Comparison of ENCODE assay signal across 13 mouse cellular contexts in the genomic region with DNA sequence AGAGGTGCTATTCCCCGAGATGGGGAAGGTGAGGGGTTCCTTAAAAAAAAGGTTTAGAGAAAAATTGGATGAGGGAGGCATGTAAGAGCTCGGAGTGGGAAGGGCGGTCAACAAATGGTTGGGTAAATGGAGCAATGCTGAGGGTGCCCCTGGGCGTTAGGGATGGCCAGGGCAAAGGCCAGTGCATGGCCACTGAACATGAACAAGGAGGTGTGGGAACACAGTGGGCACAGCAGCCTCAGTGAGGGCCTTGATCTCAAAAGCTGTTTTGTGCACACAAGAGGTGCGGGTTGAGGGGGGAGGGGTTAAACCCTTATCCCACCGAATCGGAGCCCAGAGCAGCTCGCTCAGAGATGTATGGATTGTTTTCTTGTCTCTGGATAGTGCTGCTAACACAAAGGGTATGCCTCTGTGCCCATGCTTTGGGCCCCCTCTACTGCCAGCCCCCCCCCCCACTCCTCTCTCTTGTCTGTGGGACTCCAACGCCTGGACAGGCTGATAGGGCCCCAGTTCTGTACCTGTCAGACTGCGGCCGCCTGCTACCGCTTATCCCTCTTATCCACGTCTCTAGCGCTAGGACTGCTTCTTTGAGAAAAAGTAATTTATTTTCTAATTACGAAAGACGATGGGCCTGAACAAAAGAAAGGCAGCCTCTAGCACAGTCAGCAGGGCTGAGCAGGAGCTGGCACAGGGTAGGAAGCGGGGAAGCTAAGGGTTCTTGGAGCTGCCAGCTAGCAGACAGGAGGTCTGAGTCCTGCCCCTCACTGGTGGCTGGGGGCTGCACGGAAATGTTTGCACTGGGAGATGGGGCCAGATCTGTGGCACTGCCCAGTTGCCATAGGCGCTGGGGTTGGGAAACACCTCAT.
DNase-seq lines count a peak whose midpoint lies in the region; ATAC-seq lines count a peak whose summit lies in the region.
"Had no signal": no experiment of that assay in that cellular context is flagged by ENCODE, and none has a peak within 500 bp of the region (broad histone marks: within the 10 kb centered on the region; RNA-seq: fewer than 3 reads in every experiment).

No protein-coding gene starts in this region.

- H3K4me2 ChIP-seq in forebrain, embryonic 14.5 days (ENCODE audit: low read length), result 0 out of 2 replicates have a peak overlapping the region, but pooled peaks have one; percentile 9
- H3K4me2 ChIP-seq in hindbrain, embryonic 15.5 days, result no peak overlapping the region
- no peak overlapping the region for H3K4me2 ChIP-seq in midbrain, embryonic 16.5 days (ENCODE audit: low read length)
- H3K4me2 ChIP-seq: heart, embryonic 13.5 days had no signal

- no peak overlapping the region for H3K4me3 ChIP-seq in embryonic facial prominence, embryonic 10.5 days
- no peak overlapping the region for H3K4me3 ChIP-seq in forebrain, embryonic 14.5 days (ENCODE audit: low read depth, low read length)
- no peak overlapping the region for H3K4me3 ChIP-seq in hindbrain, embryonic 15.5 days
- no peak overlapping the region for H3K4me3 ChIP-seq in midbrain, embryonic 16.5 days (ENCODE audit: low read depth, low read length)
- H3K4me3 ChIP-seq: heart, embryonic 13.5 days had no signal

- H3K9me3 ChIP-seq in embryonic facial prominence, embryonic 10.5 days, result no peaks in the 10 kb centered on the region
- no peaks in the 10 kb centered on the region for H3K9me3 ChIP-seq in forebrain, embryonic 14.5 days (replicated peaks; ENCODE audit: control insufficient read depth, low read length)
- H3K9me3 ChIP-seq in hindbrain, embryonic 15.5 days, result no peaks in the 10 kb centered on the region
- no peaks in the 10 kb centered on the region for H3K9me3 ChIP-seq in midbrain, embryonic 16.5 days (replicated peaks; ENCODE audit: control insufficient read depth, low read length, poor library complexity, severe bottlenecking)
- H3K9me3 ChIP-seq: heart, embryonic 13.5 days had no signal

- 58% methylated on average over 19 of the region's 19 CpGs for WGBS in embryonic facial prominence, embryonic 10.5 days
- whole genome bisulfite sequencing in forebrain, embryonic 14.5 days, result 17% methylated on average over 19 of the region's 19 CpGs
- 30% methylated on average over 19 of the region's 19 CpGs for WGBS in hindbrain, embryonic 15.5 days
- 29% methylated on average over 19 of the region's 19 CpGs for WGBS in midbrain, embryonic 16.5 days

- peak overlapping the region; percentile 19; the same call in 1 of the 2 replicates for H3K27ac ChIP-seq in embryonic facial prominence, embryonic 10.5 days (replicated peaks)
- 0 out of 2 replicates have a peak overlapping the region, but pooled peaks have one; percentile 28 for H3K27ac ChIP-seq in forebrain, embryonic 14.5 days (ENCODE audit: low read depth, low read length)
- H3K27ac ChIP-seq in hindbrain, embryonic 15.5 days (replicated peaks), result peak overlapping the region; percentile 37
- peak overlapping the region; percentile 33 for H3K27ac ChIP-seq in midbrain, embryonic 16.5 days (ENCODE audit: low read length)
- H3K27ac ChIP-seq: heart, embryonic 13.5 days had no signal

- peak overlapping the region; percentile 22 for H3K9ac ChIP-seq in forebrain, embryonic 14.5 days (ENCODE audit: low read length)
- no peak overlapping the region for H3K9ac ChIP-seq in hindbrain, embryonic 15.5 days
- 0 out of 2 replicates have a peak overlapping the region, but pooled peaks have one; percentile 3 for H3K9ac ChIP-seq in midbrain, embryonic 16.5 days (ENCODE audit: low read depth, low read length)
- H3K9ac ChIP-seq: heart, embryonic 13.5 days; liver, postnatal 0 days had no signal

- H3K4me1 ChIP-seq in embryonic facial prominence, embryonic 10.5 days, result peaks cover 41% of the 10 kb centered on the region
- H3K4me1 ChIP-seq in forebrain, embryonic 14.5 days (ENCODE audit: control insufficient read depth, insufficient read depth, low read length), result peaks cover 9% of the 10 kb centered on the region
- H3K4me1 ChIP-seq in hindbrain, embryonic 15.5 days (replicated peaks), result peaks cover 18% of the 10 kb centered on the region
- H3K4me1 ChIP-seq in midbrain, embryonic 16.5 days (ENCODE audit: control insufficient read depth, insufficient read depth, low read length), result peaks cover 19% of the 10 kb centered on the region

- no peaks in the 10 kb centered on the region for H3K36me3 ChIP-seq in embryonic facial prominence, embryonic 10.5 days (replicated peaks)
- no peaks in the 10 kb centered on the region for H3K36me3 ChIP-seq in forebrain, embryonic 14.5 days (ENCODE audit: control insufficient read depth, insufficient read depth, low read length)
- H3K36me3 ChIP-seq in hindbrain, embryonic 15.5 days, result no peaks in the 10 kb centered on the region
- H3K36me3 ChIP-seq in midbrain, embryonic 16.5 days (ENCODE audit: control insufficient read depth, insufficient read depth, low read length), result no peaks in the 10 kb centered on the region
- H3K36me3 ChIP-seq: heart, embryonic 13.5 days had no signal

- peak; percentile 51 for ATAC-seq in forebrain, embryonic 14.5 days
- ATAC-seq in hindbrain, embryonic 15.5 days (ENCODE audit: low FRiP score, low read depth), result peak; percentile 59
- ATAC-seq in midbrain, embryonic 16.5 days, result peak; percentile 60
- ATAC-seq in megakaryocyte-erythroid progenitor cell, adult 5-6 weeks (replicated peaks; ENCODE audit: low FRiP score, low TSS enrichment, poor library complexity, severe bottlenecking), result no peak
- no peak for ATAC-seq in megakaryocyte progenitor cell, adult 5-6 weeks (replicated peaks; ENCODE audit: poor library complexity)
- ATAC-seq: liver, postnatal 0 days had no signal

- no peak for DNase-seq in embryonic facial prominence, embryonic 10.5 days (ENCODE audit: low spot score)
- DNase-seq in forebrain, embryonic 14.5 days (ENCODE audit: low spot score), result peak; percentile 60
- DNase-seq in kidney, postnatal 4 days, result no peak
- no peak for DNase-seq in embryo, embryonic 9.5 days (ENCODE audit: extremely low spot score)
- DNase-seq: cerebellum, adult 11-12 months; liver, postnatal 0 days; lung, postnatal 36 days; thymus, adult 18-20 months had no signal

- 0 out of 2 replicates have a peak, but pooled peaks cover 4% of the 10 kb centered on the region for H3K27me3 ChIP-seq in embryonic facial prominence, embryonic 10.5 days (replicated peaks; ENCODE audit: low read depth, poor library complexity, severe bottlenecking)
- H3K27me3 ChIP-seq in forebrain, embryonic 14.5 days (replicated peaks; ENCODE audit: control insufficient read depth, insufficient read depth, low read length), result no peaks in the 10 kb centered on the region
- no peaks in the 10 kb centered on the region for H3K27me3 ChIP-seq in hindbrain, embryonic 15.5 days
- no peaks in the 10 kb centered on the region for H3K27me3 ChIP-seq in midbrain, embryonic 16.5 days (ENCODE audit: control insufficient read depth, insufficient read depth, low read depth, low read length)
- H3K27me3 ChIP-seq: heart, embryonic 13.5 days had no signal

Comparison
In these comparisons a context has a peak if more than half of its experiments do, and no peak if none do; other contexts are left out.
1. ATAC-seq: peak in forebrain, embryonic 14.5 days (single experiment), hindbrain, embryonic 15.5 days (single experiment) and midbrain, embryonic 16.5 days (single experiment); none in megakaryocyte-erythroid progenitor cell, adult 5-6 weeks (single experiment) and megakaryocyte progenitor cell, adult 5-6 weeks (single experiment).
2. Peak in every context shown above with its lines, with median percentiles within 50 percentile points of each other: H3K27ac ChIP-seq.